8 mouse cellular contexts compared by ENCODE assay signal in the genomic region with DNA sequence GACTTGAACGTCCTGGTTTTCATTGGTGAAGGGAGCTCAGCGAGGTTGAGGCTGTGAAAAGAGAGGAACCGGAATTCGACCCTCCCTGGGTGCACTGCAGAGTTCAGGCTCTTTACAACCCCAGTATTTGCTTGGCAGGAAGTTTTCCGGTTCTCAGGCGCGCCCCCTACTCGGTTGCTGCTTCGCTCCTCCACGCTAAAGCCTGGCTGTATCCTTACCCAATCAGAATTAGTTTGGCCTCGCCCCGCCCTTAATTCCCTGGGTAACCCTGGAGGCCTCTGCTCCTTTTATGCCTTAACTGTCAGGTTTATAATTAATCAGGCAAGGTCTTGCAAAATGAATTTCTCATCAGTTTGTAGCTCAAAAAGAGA. TPM values are rescaled to one million over a fixed set of nuclear protein-coding genes. Genes with fewer than 3 reads are reported as not detected.
DNase-seq lines count a peak whose midpoint lies in the region; ATAC-seq and TF ChIP-seq lines count a peak whose summit lies in the region.

No protein-coding gene starts in this region.

- peak overlapping the region; percentile 100 for H3K4me2 ChIP-seq in forebrain, embryonic 13.5 days
- peak overlapping the region; percentile 94 for H3K4me2 ChIP-seq in heart, postnatal 0 days (ENCODE audit: low read depth, low read length)
- H3K4me2 ChIP-seq in lung, postnatal 0 days (replicated peaks; ENCODE audit: low read depth, low read length): peak overlapping the region; percentile 99

- 1% methylated on average over 12 of the region's 12 CpGs for WGBS in spleen, adult 2 months
- 1% methylated on average over 12 of the region's 12 CpGs for WGBS in forebrain, embryonic 13.5 days
- WGBS in heart, postnatal 0 days: under 1% methylated on average over 12 of the region's 12 CpGs
- under 1% methylated on average over 12 of the region's 12 CpGs for WGBS in lung, postnatal 0 days

- H3K36me3 ChIP-seq in spleen, adult 2 months (ENCODE audit: control insufficient read depth, insufficient read depth, low read length): no peaks in the 10 kb centered on the region
- no peaks in the 10 kb centered on the region for H3K36me3 ChIP-seq in forebrain, embryonic 13.5 days (ENCODE audit: poor library complexity, severe bottlenecking)
- no peaks in the 10 kb centered on the region for H3K36me3 ChIP-seq in heart, postnatal 0 days (replicated peaks; ENCODE audit: control insufficient read depth, insufficient read depth, low read length)
- H3K36me3 ChIP-seq in lung, postnatal 0 days (ENCODE audit: insufficient read depth, low read length): no peaks in the 10 kb centered on the region

- H3K4me3 ChIP-seq in spleen, adult 2 months (ENCODE audit: extremely low read depth, insufficient read depth, insufficient read length): peak overlapping the region; percentile 34
- H3K4me3 ChIP-seq in forebrain, embryonic 13.5 days: peak overlapping the region; percentile 63
- H3K4me3 ChIP-seq in heart, postnatal 0 days (ENCODE audit: low read depth, low read length): peak overlapping the region; percentile 71
- peak overlapping the region; percentile 77 for H3K4me3 ChIP-seq in lung, postnatal 0 days (ENCODE audit: low read depth, low read length)

- ATAC-seq in forebrain, embryonic 13.5 days: peak; percentile 90
- ATAC-seq in heart, postnatal 0 days (ENCODE audit: insufficient read depth, low read depth): peak; percentile 66
- peak; percentile 72 for ATAC-seq in lung, postnatal 0 days

- peaks cover 15% of the 10 kb centered on the region for H3K27me3 ChIP-seq in spleen, adult 2 months (ENCODE audit: control insufficient read depth, insufficient read depth, low read length)
- H3K27me3 ChIP-seq in forebrain, embryonic 13.5 days: peaks cover 29% of the 10 kb centered on the region
- no peaks in the 10 kb centered on the region for H3K27me3 ChIP-seq in heart, postnatal 0 days (ENCODE audit: control insufficient read depth, insufficient read depth, low read length)
- H3K27me3 ChIP-seq in lung, postnatal 0 days (replicated peaks; ENCODE audit: insufficient read depth, low read length): no peaks in the 10 kb centered on the region

- peaks cover 11% of the 10 kb centered on the region; the same call in 1 of the 2 replicates for H3K4me1 ChIP-seq in spleen, adult 2 months (ENCODE audit: control insufficient read depth, insufficient read depth, insufficient read length)
- peaks cover 12% of the 10 kb centered on the region for H3K4me1 ChIP-seq in forebrain, embryonic 13.5 days
- peaks cover 3% of the 10 kb centered on the region; the same call in 1 of the 2 replicates for H3K4me1 ChIP-seq in heart, postnatal 0 days (ENCODE audit: control insufficient read depth, insufficient read depth)
- no peaks in the 10 kb centered on the region; the same call in 1 of the 2 replicates for H3K4me1 ChIP-seq in lung, postnatal 0 days (ENCODE audit: insufficient read depth, low read depth, low read length)

- no peak for TF ChIP-seq EP300 in heart, postnatal 0 days (IDR thresholded peaks at IDR 0.05; ENCODE audit: low read depth)
- no peak for TF ChIP-seq EP300 in lung, postnatal 0 days (IDR thresholded peaks at IDR 0.05)

- H3K9me3 ChIP-seq in forebrain, embryonic 13.5 days (replicated peaks): no peaks in the 10 kb centered on the region
- no peaks in the 10 kb centered on the region for H3K9me3 ChIP-seq in heart, postnatal 0 days (replicated peaks; ENCODE audit: control insufficient read depth, low read length)
- no peaks in the 10 kb centered on the region for H3K9me3 ChIP-seq in lung, postnatal 0 days (ENCODE audit: low read length)

- no peak overlapping the region for H3K9ac ChIP-seq in forebrain, embryonic 13.5 days
- H3K9ac ChIP-seq in heart, postnatal 0 days (replicated peaks; ENCODE audit: low read depth, low read length): peak overlapping the region; percentile 66
- H3K9ac ChIP-seq in lung, postnatal 0 days (replicated peaks; ENCODE audit: low read depth): peak overlapping the region; percentile 48; the same call in 1 of the 2 replicates

- DNase-seq in spleen, adult 2 months (ENCODE audit: low read depth in 1 of 2, low spot score in 2 of 2): peak in 1 of 2 experiments; percentile 23
- DNase-seq in spleen, postnatal 14 days (ENCODE audit: low spot score in 2 of 2): no peak
- DNase-seq in heart, postnatal 0 days (ENCODE audit: low spot score): peak; percentile 41
- DNase-seq in kidney, postnatal 25 days: peak; percentile 96
- DNase-seq in lung, postnatal 0 days (ENCODE audit: low spot score): peak; percentile 84
- DNase-seq in retina, postnatal 1 day: peak; percentile 86
- peak; percentile 88 for DNase-seq in yolk sac, embryonic 10.5 days (ENCODE audit: low spot score)

- TF ChIP-seq CTCF in spleen, adult 2 months (IDR thresholded peaks at IDR 0.05; ENCODE audit: extremely low read depth, insufficient read depth, insufficient read length, insufficient replicate concordance): no peak
- peak; percentile 34 for TF ChIP-seq CTCF in heart, postnatal 0 days (IDR thresholded peaks at IDR 0.05; ENCODE audit: low read depth)
- TF ChIP-seq CTCF in lung, postnatal 0 days (IDR thresholded peaks at IDR 0.05): peak; percentile 60

- no peak overlapping the region for H3K27ac ChIP-seq in spleen, adult 2 months (ENCODE audit: insufficient read depth, low read length)
- no peak overlapping the region for H3K27ac ChIP-seq in forebrain, embryonic 13.5 days
- H3K27ac ChIP-seq in heart, postnatal 0 days (ENCODE audit: low read depth): peak overlapping the region; percentile 83
- peak overlapping the region; percentile 94 for H3K27ac ChIP-seq in lung, postnatal 0 days (ENCODE audit: low read length)

- no peak for TF ChIP-seq POLR2A in spleen, adult 2 months (IDR thresholded peaks at IDR 0.05; ENCODE audit: low read depth, low read length)

RNA-seq across cellular contexts. Expression of gene Usp43, which starts 0.8 kb away (rescaled TPM):
- 0.30 and 0.32 TPM in 2 replicates for polyA plus RNA-seq in spleen, adult 2 months (2012; rRNA removed)
- 0.37 and 0.39 TPM in 2 replicates for polyA plus RNA-seq in forebrain, embryonic 13.5 days (2015; fragmentation: Nextera tagmentation; extraction: Ambion mirVana)
- 2.9 and 3.9 TPM in 2 replicates for total RNA-seq in heart, postnatal 0 days (2014; rRNA removed; ENCODE audit: low replicate concordance)
- polyA plus RNA-seq in heart, postnatal 0 days (2015; fragmentation: Nextera tagmentation; extraction: Ambion mirVana): 0.55 and 0.66 TPM in 2 replicates
- polyA plus RNA-seq in lung, postnatal 0 days (2015; fragmentation: Nextera tagmentation; extraction: Ambion mirVana): 2.7 and 3.0 TPM in 2 replicates

RNA-seq across cellular contexts. Expression of gene Cfap52, which starts 42.7 kb away (rescaled TPM):
- not detected in 2 replicates for polyA plus RNA-seq in spleen, adult 2 months (2012; rRNA removed)
- 2.7 and 3.4 TPM in 2 replicates for polyA plus RNA-seq in forebrain, embryonic 13.5 days (2015; fragmentation: Nextera tagmentation; extraction: Ambion mirVana)
- not detected in 2 replicates for total RNA-seq in heart, postnatal 0 days (2014; rRNA removed; ENCODE audit: low replicate concordance)
- 0.12 and 0.44 TPM in 2 replicates for polyA plus RNA-seq in heart, postnatal 0 days (2015; fragmentation: Nextera tagmentation; extraction: Ambion mirVana)
- polyA plus RNA-seq in lung, postnatal 0 days (2015; fragmentation: Nextera tagmentation; extraction: Ambion mirVana): 9.8 and 12.4 TPM in 2 replicates

RNA-seq across cellular contexts. Expression of gene Stx8, which starts 43.3 kb away (rescaled TPM):
- polyA plus RNA-seq in spleen, adult 2 months (2012; rRNA removed): 2.4 and 3.2 TPM in 2 replicates
- polyA plus RNA-seq in forebrain, embryonic 13.5 days (2015; fragmentation: Nextera tagmentation; extraction: Ambion mirVana): 63.0 and 66.0 TPM in 2 replicates
- total RNA-seq in heart, postnatal 0 days (2014; rRNA removed; ENCODE audit: low replicate concordance): 4.8 and 15.9 TPM in 2 replicates
- polyA plus RNA-seq in heart, postnatal 0 days (2015; fragmentation: Nextera tagmentation; extraction: Ambion mirVana): 66.5 and 69.0 TPM in 2 replicates
- 72.5 and 77.6 TPM in 2 replicates for polyA plus RNA-seq in lung, postnatal 0 days (2015; fragmentation: Nextera tagmentation; extraction: Ambion mirVana)

Comparison
In these comparisons a context has a peak if more than half of its experiments do, and no peak if none do; other contexts are left out.
1. DNase-seq: peak in heart, postnatal 0 days (single experiment), kidney, postnatal 25 days (2 of 2), lung, postnatal 0 days (single experiment), retina, postnatal 1 day (single experiment) and yolk sac, embryonic 10.5 days (single experiment); none in spleen, postnatal 14 days (0 of 2).
2. H3K27ac ChIP-seq: peak in heart, postnatal 0 days (single experiment) and lung, postnatal 0 days (single experiment); none in spleen, adult 2 months (single experiment) and forebrain, embryonic 13.5 days (single experiment).
3. RNA of gene Stx8, which starts 43.3 kb away (polyA plus RNA-seq): 72.5 to 77.6 TPM in lung, postnatal 0 days, 66.5 to 69.0 TPM in heart, postnatal 0 days and 63.0 to 66.0 TPM in forebrain, embryonic 13.5 days; 2.4 to 3.2 TPM in spleen, adult 2 months; every median in the first group is over 10 times any median in the second.
4. Peak in every context shown above with its lines, with median percentiles within 50 percentile points of each other: H3K4me3 ChIP-seq, ATAC-seq and H3K4me2 ChIP-seq.